Comparison of ENCODE assay signal across 9 mouse cellular contexts in the genomic region with DNA sequence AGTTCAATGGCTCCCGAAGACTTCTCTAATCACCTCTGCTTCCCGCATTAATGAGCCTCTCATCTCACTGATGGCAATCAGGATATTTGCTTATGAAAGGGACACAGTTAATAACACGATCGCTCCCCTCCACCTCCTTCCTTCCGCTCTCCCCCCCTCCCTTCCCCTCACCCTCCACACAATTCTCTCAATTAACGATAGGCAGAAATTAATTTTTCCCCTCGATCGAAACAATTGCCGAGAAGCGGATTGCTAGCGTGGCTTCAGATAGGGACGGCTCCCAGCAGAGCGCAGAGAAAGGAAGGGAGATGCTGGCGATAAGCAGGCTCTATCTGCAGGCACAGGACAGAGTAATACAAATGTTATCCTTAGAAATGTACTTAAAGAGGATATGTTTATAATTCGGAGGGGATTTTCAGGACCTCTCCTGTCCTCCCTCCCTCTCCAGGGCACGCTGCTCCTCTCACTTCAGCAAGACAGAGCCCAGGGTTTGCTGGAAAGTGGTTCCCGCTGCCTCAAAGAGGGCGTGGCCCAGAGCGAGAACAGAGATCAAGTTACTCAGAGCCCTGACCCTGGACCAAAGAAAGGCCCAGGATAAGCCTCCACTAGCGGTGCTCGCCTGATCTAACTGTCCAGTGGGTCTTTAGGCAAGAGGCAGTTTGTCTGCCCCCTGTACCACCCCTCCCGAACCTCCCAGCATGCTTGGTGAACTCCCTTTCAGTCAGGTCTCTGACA. TPM values are rescaled to one million over a fixed set of nuclear protein-coding genes. Genes with fewer than 3 reads are reported as not detected.
A peak's percentile ranks its signal among the peaks of the same experiment; 100 is the strongest.
DNase-seq lines count a peak whose midpoint lies in the region; ATAC-seq lines count a peak whose summit lies in the region.
"Had no signal": no experiment of that assay in that cellular context is flagged by ENCODE, and none has a peak within 500 bp of the region (broad histone marks: within the 10 kb centered on the region; RNA-seq: fewer than 3 reads in every experiment).

No protein-coding gene starts in this region.

- peak overlapping the region; percentile 38 for H3K4me2 ChIP-seq in intestine, embryonic 15.5 days (replicated peaks)
- peak overlapping the region; percentile 55 for H3K4me2 ChIP-seq in neural tube, embryonic 13.5 days
- H3K4me2 ChIP-seq: heart, embryonic 15.5 days had no signal

- no peaks in the 10 kb centered on the region for H3K36me3 ChIP-seq in intestine, embryonic 15.5 days
- no peaks in the 10 kb centered on the region for H3K36me3 ChIP-seq in neural tube, embryonic 13.5 days
- H3K36me3 ChIP-seq: heart, embryonic 15.5 days had no signal

- peaks cover 63% of the 10 kb centered on the region for H3K27me3 ChIP-seq in intestine, embryonic 15.5 days (replicated peaks)
- peaks cover 74% of the 10 kb centered on the region for H3K27me3 ChIP-seq in neural tube, embryonic 13.5 days

- no peak overlapping the region for H3K9ac ChIP-seq in intestine, embryonic 15.5 days
- peak overlapping the region; percentile 52 for H3K9ac ChIP-seq in neural tube, embryonic 13.5 days
- H3K9ac ChIP-seq: heart, embryonic 15.5 days had no signal

- H3K27ac ChIP-seq in intestine, embryonic 15.5 days: no peak overlapping the region
- H3K27ac ChIP-seq in neural tube, embryonic 13.5 days (replicated peaks): no peak overlapping the region
- H3K27ac ChIP-seq: heart, embryonic 15.5 days had no signal

- no peaks in the 10 kb centered on the region for H3K9me3 ChIP-seq in intestine, embryonic 15.5 days
- H3K9me3 ChIP-seq in neural tube, embryonic 13.5 days: no peaks in the 10 kb centered on the region
- H3K9me3 ChIP-seq: heart, embryonic 15.5 days had no signal

- 2% methylated on average over 22 of the region's 22 CpGs for WGBS in intestine, embryonic 15.5 days
- 1% methylated on average over 22 of the region's 22 CpGs for WGBS in neural tube, embryonic 13.5 days

- DNase-seq in kidney, postnatal 10 days: peak; percentile 9
- no peak for DNase-seq in kidney, adult 9 months
- peak; percentile 88 for DNase-seq in embryo, embryonic 11 days
- DNase-seq in spleen, postnatal 4 days (ENCODE audit: low spot score in 2 of 2): no peak
- no peak for DNase-seq in lung, postnatal 25 days (ENCODE audit: low spot score)
- DNase-seq in T-cell, adult 2 months (ENCODE audit: low spot score): no peak

- 0 out of 2 replicates have a peak, but pooled peaks cover 2% of the 10 kb centered on the region for H3K4me1 ChIP-seq in intestine, embryonic 15.5 days (replicated peaks)
- peaks cover 37% of the 10 kb centered on the region for H3K4me1 ChIP-seq in neural tube, embryonic 13.5 days (replicated peaks)

- no peak overlapping the region for H3K4me3 ChIP-seq in intestine, embryonic 15.5 days (replicated peaks)
- peak overlapping the region; percentile 27 for H3K4me3 ChIP-seq in neural tube, embryonic 13.5 days
- H3K4me3 ChIP-seq: heart, embryonic 15.5 days had no signal

- no peak for ATAC-seq in intestine, embryonic 15.5 days
- 0 out of 2 replicates have a peak, but pooled peaks have one; percentile 24 for ATAC-seq in neural tube, embryonic 13.5 days (ENCODE audit: low read depth)

RNA-seq across cellular contexts. Expression of gene Gpatch2l, which starts 24.8 kb away (rescaled TPM):
- 10.7 and 11.5 TPM in 2 replicates for polyA plus RNA-seq in intestine, embryonic 15.5 days (2015; fragmentation: Nextera tagmentation; extraction: Ambion mirVana)
- 22.3 and 25.9 TPM in 2 replicates for polyA plus RNA-seq in neural tube, embryonic 13.5 days (2015; fragmentation: Nextera tagmentation; extraction: Ambion mirVana)

Comparison
In these comparisons a context has a peak if more than half of its experiments do, and no peak if none do; other contexts are left out.
1. DNase-seq: peak in kidney, postnatal 10 days (single experiment) and embryo, embryonic 11 days (single experiment); none in kidney, adult 9 months (single experiment), spleen, postnatal 4 days (0 of 2), lung, postnatal 25 days (single experiment) and T-cell, adult 2 months (single experiment).